Mouse (Mus musculus): ENCODE data around the gene Id1.

GRCm38 (mm10) chr2:152767618-152768271, 31.7 kb downstream of the Id1 start:
- TF ChIP-seq CTCF (IDR thresholded peaks at IDR 0.05; ENCODE audit: borderline replicate concordance, insufficient read depth, low read length): no peak
- TF ChIP-seq POLR2A (IDR thresholded peaks at IDR 0.05; ENCODE audit: low read depth, low read length): no peak

Data from embryonic fibroblast, embryonic 13.5 days (primary cell).